Mouse (Mus musculus): Measurements from ENCODE around the gene Nsd1. TPM values are rescaled to one million over a fixed set of nuclear protein-coding genes. Genes with fewer than 3 reads are reported as not detected.
A peak's percentile ranks its signal among the peaks of the same experiment; 100 is the strongest.

Gene Nsd1
- polyA plus RNA-seq, 1 experiment from 2014 or later = 83.0 TPM

- no peak overlapping the region for H3K4me3 ChIP-seq
- H3K27me3 ChIP-seq = no peaks in the 10 kb centered on the region
- ATAC-seq (ENCODE audit: insufficient number of reproducible peaks, insufficient read depth, low FRiP score, low TSS enrichment, low read depth) = no peak
- no peaks in the 10 kb centered on the region for H3K36me3 ChIP-seq
- no peaks in the 10 kb centered on the region for H3K4me1 ChIP-seq
- WGBS = 61% methylated on average over 10 of the region's 10 CpGs
- H3K4me2 ChIP-seq = no peak overlapping the region
- no peak overlapping the region for H3K27ac ChIP-seq
- no peaks in the 10 kb centered on the region for H3K9me3 ChIP-seq
- no peak overlapping the region for H3K9ac ChIP-seq
Observed at GRCm38 (mm10) chr13:55337341-55337975, 127.9 kb downstream of the Nsd1 start.

- Histone ChIP-seq H3K27me3 (no peaks in the 10 kb centered on the region), H3K4me3 (no peak overlapping the region), H3K36me3 (no peaks in the 10 kb centered on the region), H3K9ac (no peak overlapping the region), H3K9me3 (no peaks in the 10 kb centered on the region), H3K4me2 (no peak overlapping the region), H3K27ac (no peak overlapping the region), H3K4me1 (no peaks in the 10 kb centered on the region)
- ATAC-seq (ENCODE audit: insufficient number of reproducible peaks, insufficient read depth, low FRiP score, low TSS enrichment, low read depth) = no peak
- WGBS = 79% methylated on average over 12 of the region's 12 CpGs
Observed at GRCm38 (mm10) chr13:55338131-55339054, 128.8 kb downstream of the Nsd1 start.

GRCm38 (mm10) chr13:55339259-55339658, 129.7 kb downstream of the Nsd1 start:
- Histone ChIP-seq H3K36me3 (peaks cover 8% of the 10 kb centered on the region), H3K4me1 (no peaks in the 10 kb centered on the region), H3K4me3 (no peak overlapping the region), H3K9me3 (no peaks in the 10 kb centered on the region), H3K9ac (no peak overlapping the region), H3K27ac (no peak overlapping the region), H3K4me2 (no peak overlapping the region), H3K27me3 (no peaks in the 10 kb centered on the region)
- 39% methylated on average over 2 of the region's 2 CpGs for WGBS
- no peak for ATAC-seq (ENCODE audit: insufficient number of reproducible peaks, insufficient read depth, low FRiP score, low TSS enrichment, low read depth)

DNA sequence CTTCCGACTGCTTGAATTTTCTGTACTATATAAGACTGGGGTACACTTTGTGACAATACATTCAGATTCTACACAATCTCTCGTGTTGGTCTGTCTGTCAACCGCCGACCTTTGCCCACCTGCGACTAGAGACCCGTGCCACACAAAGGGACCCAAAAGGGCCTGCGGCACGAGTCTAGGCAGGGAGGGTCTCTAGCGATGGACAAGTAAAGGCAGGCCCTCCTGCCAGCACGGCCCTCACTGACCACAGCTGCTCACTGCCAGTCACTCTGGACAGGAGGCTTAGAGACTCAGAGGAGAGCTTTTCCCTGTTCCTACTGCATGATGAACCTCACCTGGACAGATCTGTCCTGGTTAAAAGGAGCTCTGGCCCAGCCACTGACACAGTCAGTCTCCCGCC, 132.9 kb downstream of the Nsd1 start:
- H3K27ac ChIP-seq = no peak overlapping the region
- peaks cover 40% of the 10 kb centered on the region for H3K36me3 ChIP-seq
- no peaks in the 10 kb centered on the region for H3K9me3 ChIP-seq
- no peak overlapping the region for H3K4me3 ChIP-seq
- no peak for ATAC-seq (ENCODE audit: insufficient number of reproducible peaks, insufficient read depth, low FRiP score, low TSS enrichment, low read depth)
- no peak overlapping the region for H3K9ac ChIP-seq
- 45% methylated on average over 11 of the region's 11 CpGs for WGBS
- H3K4me2 ChIP-seq = no peak overlapping the region
- H3K4me1 ChIP-seq = no peaks in the 10 kb centered on the region
- no peaks in the 10 kb centered on the region for H3K27me3 ChIP-seq

DNA sequence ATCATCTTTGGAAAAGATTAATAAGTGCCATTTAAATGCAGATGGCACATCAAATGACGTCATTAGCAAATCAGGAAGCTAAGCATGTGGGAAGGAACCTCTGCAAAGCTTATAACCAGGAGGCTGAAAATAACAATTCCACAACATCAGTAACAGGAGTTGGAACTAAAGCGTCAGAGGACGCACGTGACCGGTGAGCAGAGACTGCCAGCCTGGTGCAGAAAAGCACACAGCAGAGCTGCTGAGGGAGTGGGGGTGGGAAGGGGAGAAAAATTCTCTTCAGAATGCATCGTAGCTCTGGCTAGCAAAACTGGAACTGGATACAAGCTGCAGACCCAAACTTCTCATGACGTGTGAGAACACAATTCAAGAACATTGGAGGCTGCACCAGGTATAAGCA, 134.7 kb downstream of the Nsd1 start:
- Histone ChIP-seq H3K9me3 (no peaks in the 10 kb centered on the region), H3K4me1 (no peaks in the 10 kb centered on the region), H3K9ac (no peak overlapping the region), H3K27ac (no peak overlapping the region), H3K27me3 (no peaks in the 10 kb centered on the region), H3K36me3 (peaks cover 57% of the 10 kb centered on the region), H3K4me2 (no peak overlapping the region), H3K4me3 (no peak overlapping the region)
- WGBS = 86% methylated on average over 7 of the region's 7 CpGs
- no peak for ATAC-seq (ENCODE audit: insufficient number of reproducible peaks, insufficient read depth, low FRiP score, low TSS enrichment, low read depth)

GRCm38 (mm10) chr13:55346745-55347144, 137.2 kb downstream of the Nsd1 start:
- 85% methylated on average over 11 of the region's 11 CpGs for WGBS
- no peaks in the 10 kb centered on the region for H3K27me3 ChIP-seq
- H3K36me3 ChIP-seq = peaks cover 80% of the 10 kb centered on the region

DNA sequence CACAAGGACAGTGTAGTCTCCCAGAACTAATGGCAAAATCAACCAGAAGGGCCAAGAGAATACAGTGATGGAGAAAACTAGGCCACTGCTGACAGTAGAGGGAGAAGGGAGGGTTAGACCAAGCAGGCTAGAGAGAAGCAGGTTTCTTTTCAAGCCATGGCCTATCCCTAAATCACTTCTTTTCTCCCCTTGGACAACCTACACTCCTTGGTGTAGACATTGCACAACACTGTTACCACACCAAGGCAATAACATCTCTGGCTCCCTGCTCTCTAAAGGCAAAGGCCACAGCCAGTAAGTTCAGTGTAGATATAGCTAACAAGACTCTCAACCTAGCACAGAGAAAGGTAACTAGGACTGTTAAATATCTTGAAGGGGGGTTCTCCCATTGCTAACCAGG, 151.6 kb downstream of the Nsd1 start:
- H3K27ac ChIP-seq = no peak overlapping the region
- ATAC-seq (ENCODE audit: insufficient number of reproducible peaks, insufficient read depth, low FRiP score, low TSS enrichment, low read depth) = no peak
- H3K4me2 ChIP-seq = peak overlapping the region; percentile 88
- peak overlapping the region; percentile 93 for H3K4me3 ChIP-seq
- peaks cover 19% of the 10 kb centered on the region for H3K4me1 ChIP-seq
- H3K9ac ChIP-seq = peak overlapping the region; percentile 93
- peaks cover 47% of the 10 kb centered on the region for H3K36me3 ChIP-seq
- H3K9me3 ChIP-seq = no peaks in the 10 kb centered on the region
- no peaks in the 10 kb centered on the region for H3K27me3 ChIP-seq

More at GRCm38 (mm10) chr13:55346745-55347144, 137.2 kb downstream of the Nsd1 start:
- H3K27ac ChIP-seq = no peak overlapping the region
- H3K4me3 ChIP-seq = no peak overlapping the region
- H3K9ac ChIP-seq = no peak overlapping the region
- H3K4me1 ChIP-seq = no peaks in the 10 kb centered on the region
- ATAC-seq (ENCODE audit: insufficient number of reproducible peaks, insufficient read depth, low FRiP score, low TSS enrichment, low read depth) = no peak
- H3K9me3 ChIP-seq = no peaks in the 10 kb centered on the region
- H3K4me2 ChIP-seq = no peak overlapping the region

DNA sequence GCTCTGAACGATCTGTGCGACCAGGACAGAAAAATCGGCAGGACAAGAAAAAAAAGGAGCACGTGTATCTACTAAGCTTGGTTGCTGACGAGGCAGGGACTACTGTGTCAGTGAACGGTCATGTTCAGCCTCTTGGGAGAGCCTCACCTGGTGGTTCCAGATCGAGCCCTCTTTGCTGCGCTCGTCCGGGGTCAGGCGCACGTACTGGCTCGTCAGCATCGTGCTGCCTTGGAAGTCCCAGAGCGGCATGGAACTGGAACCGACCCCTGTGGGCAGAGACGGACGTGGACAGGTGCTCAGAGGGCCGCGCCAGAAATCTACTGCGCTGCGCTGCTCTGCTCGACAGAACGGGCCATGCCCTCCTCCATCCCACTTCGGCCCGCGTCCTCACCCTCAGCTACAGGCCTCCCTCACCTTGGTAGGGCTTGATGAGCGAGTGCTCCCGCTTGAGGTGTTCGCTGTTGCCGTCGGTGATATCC, 152.4 kb downstream of the Nsd1 start:
- 0 out of 2 replicates have a peak, but pooled peaks have one; percentile 10 for ATAC-seq (ENCODE audit: insufficient number of reproducible peaks, insufficient read depth, low FRiP score, low TSS enrichment, low read depth)
- H3K4me3 ChIP-seq = peak overlapping the region; percentile 93
- WGBS = under 1% methylated on average over 32 of the region's 32 CpGs

GRCm38 (mm10) chr13:55362453-55363060, 153.0 kb downstream of the Nsd1 start, which contains the start of gene Lman2:
Gene Lman2, minus strand, starts transcription at chr13:55362783.
- under 1% methylated on average over 35 of the region's 35 CpGs for WGBS

More for the DNA sequence above, 152.4 kb downstream of the Nsd1 start:
- Histone ChIP-seq H3K4me2 (peak overlapping the region; percentile 88), H3K9ac (peak overlapping the region; percentile 93), H3K27me3 (no peaks in the 10 kb centered on the region), H3K4me1 (peaks cover 19% of the 10 kb centered on the region), H3K9me3 (no peaks in the 10 kb centered on the region), H3K27ac (peak overlapping the region; percentile 89), H3K36me3 (peaks cover 39% of the 10 kb centered on the region)

More at GRCm38 (mm10) chr13:55362453-55363060, 153.0 kb downstream of the Nsd1 start, which contains the start of gene Lman2:
- H3K9ac ChIP-seq = peak within 1 kb of the TSS; percentile 93
- peaks cover 19% of the 10 kb centered on the region for H3K4me1 ChIP-seq
- H3K9me3 ChIP-seq = no peaks in the 10 kb centered on the region
- ATAC-seq (ENCODE audit: insufficient number of reproducible peaks, insufficient read depth, low FRiP score, low TSS enrichment, low read depth) = peak; percentile 96
- peak within 1 kb of the TSS; percentile 88 for H3K4me2 ChIP-seq
- peak within 1 kb of the TSS; percentile 89 for H3K27ac ChIP-seq
- peak within 1 kb of the TSS; percentile 93 for H3K4me3 ChIP-seq
- H3K36me3 ChIP-seq = peaks cover 35% of the 10 kb centered on the region
- H3K27me3 ChIP-seq = no peaks in the 10 kb centered on the region

Data from embryonic facial prominence, embryonic 13.5 days (tissue).